Mouse (Mus musculus) gastrocnemius, adult 2 months (tissue): Measurements from ENCODE around the gene Cstb. TPM values are rescaled to one million over a fixed set of nuclear protein-coding genes. Genes with fewer than 3 reads are reported as not detected.
A peak's percentile ranks its signal among the peaks of the same experiment; 100 is the strongest.

ENCODE experiments used
- DNase-seq: peaks from one replicate; pipeline ENCODE4 v3.0.0; 2022
- H3K27ac ChIP-seq: fragments of 200-600 bp; 2 replicates; pipeline ENCODE4 v1.8.1; 2022; ENCODE audit warnings: mild to moderate bottlenecking
- H3K4me3 ChIP-seq: fragments of 200-600 bp; 2 replicates; pipeline ENCODE4 v1.8.1; 2022; ENCODE audit warnings: mild to moderate bottlenecking, moderate library complexity
- CTCF ChIP-seq: fragments of 200-600 bp; IDR thresholded peaks from 2 replicates; pipeline ENCODE4 v1.8.1; 2022; ENCODE audit warnings: antibody characterized with exemption, mild to moderate bottlenecking, moderate library complexity
- intact Hi-C: fragments of 180-260 bp; cut with DNase I; formaldehyde crosslinking; loops from one replicate; pipeline ENCODE4 v1.15.1; 2025
- long read RNA-seq, 2 experiments: library from polyadenylated mRNA; stranded (forward); transcript quantifications; one replicate each; pipeline ENCODE4 v2.0.0; 2021
- total RNA-seq, 2 experiments: library from RNA; stranded (reverse); gene quantifications; 2 replicates each; pipeline ENCODE4 v1.2.3; 2021

Cstb gene
- 10 to 100 TPM; 11.9 to 15.3 TPM for total RNA-seq
- long read RNA-seq, experiment 1, transcript Cstb-201 (3 exons, 603 nt): major isoform, 14 of 14 reads
- long read RNA-seq, experiment 1, partial matches to known transcripts: 0 of 14 reads
- long read RNA-seq, experiment 1, other reads (novel, unspliced or antisense): 0 of 14 reads
- long read RNA-seq, experiment 2, transcript Cstb-201 (3 exons, 603 nt): major isoform, 18 of 18 reads
- long read RNA-seq, experiment 2, partial matches to known transcripts: 0 of 18 reads
- long read RNA-seq, experiment 2, other reads (novel, unspliced or antisense): 0 of 18 reads

DNA sequence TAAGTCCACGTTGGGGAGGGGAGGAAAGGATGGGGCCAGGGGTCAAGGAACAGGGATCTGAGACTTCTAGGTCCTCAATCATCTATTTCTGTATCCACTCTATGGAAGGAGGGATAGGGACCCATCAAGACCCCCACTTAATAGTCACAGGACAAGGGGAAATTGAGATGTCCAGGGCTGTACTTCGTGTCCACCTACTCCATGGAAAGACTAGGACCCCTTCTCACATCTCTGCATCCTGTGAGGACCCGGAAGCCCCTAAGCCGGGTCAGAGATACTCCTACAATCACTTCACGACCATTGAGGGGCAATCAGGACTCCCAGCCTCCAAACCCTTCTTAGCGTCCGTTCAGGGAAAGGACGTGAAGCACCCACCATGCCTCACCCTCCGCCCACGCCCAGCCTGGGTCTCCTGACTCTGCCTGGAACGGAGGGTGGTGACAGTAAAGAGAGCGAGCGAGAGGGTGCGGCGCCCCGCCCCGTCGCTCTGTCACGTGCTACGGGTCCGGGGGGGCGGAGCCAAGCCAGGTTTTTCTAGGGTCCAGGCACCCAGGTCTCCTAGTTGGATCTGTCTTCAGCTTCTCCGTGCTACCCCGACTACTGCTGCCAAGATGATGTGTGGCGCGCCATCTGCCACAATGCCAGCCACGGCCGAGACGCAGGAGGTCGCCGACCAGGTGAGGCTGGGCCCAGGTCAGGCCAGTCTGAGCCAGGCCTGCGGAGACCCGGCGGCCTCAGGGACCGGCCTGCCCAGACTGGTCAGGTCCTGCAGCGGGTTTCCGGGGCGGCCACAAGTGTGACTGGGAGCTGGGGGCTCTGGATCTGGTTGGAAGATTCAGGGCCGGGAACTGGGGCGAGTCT lies at the start of gene Cstb:
Gene Cstb, plus strand, starts transcription at position 489 of the 861 bp plus-strand sequence.
- Histone ChIP-seq H3K27ac (peak within 1 kb of the TSS; percentile 89), H3K4me3 (peak within 1 kb of the TSS; percentile 89)
- TF ChIP-seq CTCF: no peak
- peak; percentile 86 for DNase-seq
- intact Hi-C loops: no loop called here

GRCm38 (mm10) chr10:78378516-78378915 lies 47.0 kb upstream of the Cstb start:
- peak; percentile 21; the same call in 1 of the 2 replicates for TF ChIP-seq CTCF
- DNase-seq: no peak
- intact Hi-C loops: no loop called here
- no peak overlapping the region for H3K4me3 ChIP-seq
- H3K27ac ChIP-seq: no peak overlapping the region

- H3K4me3 ChIP-seq: no peak overlapping the region
Measured at GRCm38 (mm10) chr10:78383567-78383966, 41.9 kb upstream of the Cstb start.

DNA sequence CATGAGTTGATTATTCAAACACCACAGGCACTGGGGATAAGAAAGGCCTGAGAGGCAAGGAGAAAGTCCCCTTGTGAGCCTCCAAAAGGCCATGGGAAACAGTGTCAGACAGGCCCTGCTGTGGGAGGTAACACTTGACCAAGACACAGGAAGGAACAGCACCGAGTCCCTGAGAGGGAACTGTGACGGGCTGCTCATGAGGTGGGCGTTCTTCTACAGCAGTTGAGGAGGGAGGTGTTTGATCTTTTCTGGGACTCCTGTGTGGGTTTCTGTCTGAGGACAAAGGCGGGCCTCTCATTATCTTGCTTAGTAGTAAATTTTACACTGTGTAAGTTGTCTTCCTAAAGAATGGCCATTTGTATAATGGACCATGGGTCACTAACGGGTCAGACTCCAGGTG lies 39.9 kb upstream of the Cstb start:
- no peak for DNase-seq
- TF ChIP-seq CTCF: no peak
- H3K4me3 ChIP-seq: no peak overlapping the region
- intact Hi-C loops: no loop called here
- H3K27ac ChIP-seq: no peak overlapping the region

More at GRCm38 (mm10) chr10:78383567-78383966, 41.9 kb upstream of the Cstb start:
- intact Hi-C loops: no loop called here
- TF ChIP-seq CTCF: no peak
- no peak overlapping the region for H3K27ac ChIP-seq
- no peak for DNase-seq

DNA sequence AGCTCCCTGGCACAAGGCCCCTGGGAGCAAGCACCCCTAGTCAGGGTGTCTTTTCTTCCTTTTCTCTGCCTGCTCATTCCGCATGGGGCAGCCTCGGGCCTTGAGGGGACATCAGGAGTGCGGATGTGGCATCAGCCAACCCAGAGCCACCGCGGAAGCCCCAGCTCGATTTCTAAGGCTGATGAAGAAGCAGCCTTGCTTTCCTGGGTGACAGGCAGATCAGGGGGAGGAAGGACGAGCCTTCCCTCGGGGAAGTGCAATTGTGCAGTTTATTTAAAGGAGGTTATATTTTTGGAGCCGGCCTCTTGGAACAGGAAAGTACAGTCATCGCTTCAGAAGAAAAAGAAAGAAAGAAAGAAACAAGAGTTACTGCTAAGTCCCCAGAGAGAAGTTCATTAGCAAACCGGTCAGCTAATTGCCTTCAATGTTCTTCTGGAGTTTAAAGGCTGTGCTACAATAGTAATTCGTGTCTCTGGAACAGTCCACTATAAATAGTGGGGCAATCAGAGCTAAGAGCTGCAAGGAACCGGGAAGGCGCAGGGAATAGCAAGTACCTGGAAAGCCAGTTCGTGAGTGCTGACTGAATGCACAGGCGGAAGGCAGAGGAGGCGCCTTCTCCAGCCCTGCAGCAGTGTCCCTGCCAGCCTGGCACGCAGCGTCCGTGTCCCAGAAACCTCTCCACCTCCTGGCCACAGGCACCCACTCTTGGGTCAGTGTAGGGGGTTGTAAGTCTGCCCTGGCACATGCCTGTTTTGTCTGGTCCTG lies 37.1 kb upstream of the Cstb start:
- intact Hi-C loops: no loop called here
- no peak for TF ChIP-seq CTCF

DNA sequence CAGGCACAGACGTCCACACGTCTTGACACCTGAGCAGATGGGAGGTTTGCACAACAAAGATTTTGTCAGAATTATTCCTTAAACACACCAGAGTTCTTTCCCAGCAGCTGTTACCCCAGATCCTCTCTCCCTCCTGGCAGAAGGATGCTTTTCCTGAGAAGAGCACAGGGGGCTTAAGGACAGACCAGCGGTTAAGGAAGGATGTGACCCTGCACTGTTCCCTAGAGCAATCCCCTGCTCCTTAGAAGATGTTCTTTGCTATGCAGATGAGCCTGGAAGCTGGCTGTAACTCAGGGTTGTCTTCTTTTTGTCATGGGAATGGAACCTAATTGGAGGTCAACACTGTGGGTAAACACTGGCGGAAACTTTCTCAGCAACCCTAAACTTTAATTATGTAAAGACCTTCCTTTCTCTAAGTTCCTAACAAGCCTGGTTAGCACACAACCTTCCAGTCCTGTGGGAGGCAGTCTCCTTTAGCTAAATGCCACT lies 34.4 kb upstream of the Cstb start:
- no peak for DNase-seq
- intact Hi-C loops: loop anchor here (2.0 to 10.0 kb wide), 3 partner anchors 39 to 206 kb away; partner anchors contain the start of genes Agpat3 and Pwp2
- no peak overlapping the region for H3K27ac ChIP-seq
- no peak for TF ChIP-seq CTCF
- H3K4me3 ChIP-seq: no peak overlapping the region

More for the DNA sequence above, 37.1 kb upstream of the Cstb start:
- Histone ChIP-seq H3K27ac (peak overlapping the region; percentile 54), H3K4me3 (peak overlapping the region; percentile 48)
- peak; percentile 66 for DNase-seq

DNA sequence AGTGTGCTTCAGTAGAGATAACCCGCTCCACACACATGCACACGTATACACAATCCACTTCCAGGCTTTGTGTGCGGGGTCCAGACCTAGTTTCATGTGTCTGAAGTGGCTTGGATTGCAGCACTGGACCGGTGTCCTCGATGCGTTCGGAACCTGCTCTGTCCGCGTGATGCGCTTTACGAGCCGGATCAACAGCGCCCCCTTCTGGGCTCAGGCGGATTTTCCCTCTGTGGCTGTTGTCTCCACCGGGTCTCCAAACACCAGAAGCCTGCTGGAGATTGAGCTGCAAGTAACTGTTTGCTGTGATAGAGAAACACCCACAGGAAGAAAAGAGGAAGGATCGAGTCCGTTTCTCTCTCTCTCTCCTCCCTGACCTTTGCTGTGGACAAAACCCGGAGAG lies 33.4 kb upstream of the Cstb start:
- DNase-seq: peak; percentile 86

GRCm38 (mm10) chr10:78395377-78395776 lies 30.1 kb upstream of the Cstb start:
- no peak for TF ChIP-seq CTCF
- no peak for DNase-seq
- Histone ChIP-seq H3K27ac (no peak overlapping the region), H3K4me3 (no peak overlapping the region)
- intact Hi-C loops: loop anchor here (10.0 kb wide), 1 partner anchor 211 kb away; the partner anchor contains the start of gene Pwp2

More for the DNA sequence above, 33.4 kb upstream of the Cstb start:
- peak; percentile 94 for TF ChIP-seq CTCF
- Histone ChIP-seq H3K27ac (no peak overlapping the region), H3K4me3 (no peak overlapping the region)
- intact Hi-C loops: loop anchor here (1.0 to 10.0 kb wide), 3 partner anchors 40 to 207 kb away; partner anchors contain the start of genes Agpat3 and Pwp2

GRCm38 (mm10) chr10:78395819-78396624 lies 29.4 kb upstream of the Cstb start:
- TF ChIP-seq CTCF: peak; percentile 98
- Histone ChIP-seq H3K27ac (no peak overlapping the region), H3K4me3 (no peak overlapping the region)
- intact Hi-C loops: loop anchor here (10.0 kb wide), 1 partner anchor 211 kb away; the partner anchor contains the start of gene Pwp2
- peak; percentile 94 for DNase-seq

GRCm38 (mm10) chr10:78396625-78396885 lies 28.9 kb upstream of the Cstb start:
- intact Hi-C loops: loop anchor here (10.0 kb wide), 1 partner anchor 212 kb away; the partner anchor contains the start of gene Pwp2
- Histone ChIP-seq H3K4me3 (no peak overlapping the region), H3K27ac (no peak overlapping the region)
- DNase-seq: no peak
- TF ChIP-seq CTCF: no peak

GRCm38 (mm10) chr10:78399090-78399657 lies 26.3 kb upstream of the Cstb start:
- TF ChIP-seq CTCF: no peak
- Histone ChIP-seq H3K27ac (no peak overlapping the region), H3K4me3 (no peak overlapping the region)
- intact Hi-C loops: loop anchor here (10.0 kb wide), 1 partner anchor 214 kb away; the partner anchor contains the start of gene Pwp2
- DNase-seq: no peak
